Mouse (Mus musculus) bone marrow macrophage, adult 2 months (primary cell): ENCODE results near the gene Mllt1.

Experiments used
- CTCF ChIP-seq: IDR thresholded peaks from 2 replicates; pipeline ENCODE4 v1.5.1; 2012; ENCODE audit warnings: low read depth, mild to moderate bottlenecking, low read length, moderate library complexity
- POLR2A ChIP-seq: IDR thresholded peaks from 2 replicates; pipeline ENCODE4 v1.6.1; 2012; ENCODE audit warnings: mild to moderate bottlenecking, low read depth, low read length, borderline replicate concordance

GRCm38 (mm10) chr17:56883612-56884011 is 51.6 kb downstream of the Mllt1 start:
- TF ChIP-seq CTCF, result no peak
- TF ChIP-seq POLR2A, result no peak
